Mouse (Mus musculus) right cerebral cortex, adult 18-20 months (tissue): Measurements from ENCODE around the gene Hecw1.
A peak's percentile ranks its signal among the peaks of the same experiment; 100 is the strongest.

Experiments
- DNase-seq: peaks from one replicate; pipeline ENCODE4 v3.0.0; 2022; ENCODE audit warnings: mixed read lengths

The Hecw1 gene

DNA sequence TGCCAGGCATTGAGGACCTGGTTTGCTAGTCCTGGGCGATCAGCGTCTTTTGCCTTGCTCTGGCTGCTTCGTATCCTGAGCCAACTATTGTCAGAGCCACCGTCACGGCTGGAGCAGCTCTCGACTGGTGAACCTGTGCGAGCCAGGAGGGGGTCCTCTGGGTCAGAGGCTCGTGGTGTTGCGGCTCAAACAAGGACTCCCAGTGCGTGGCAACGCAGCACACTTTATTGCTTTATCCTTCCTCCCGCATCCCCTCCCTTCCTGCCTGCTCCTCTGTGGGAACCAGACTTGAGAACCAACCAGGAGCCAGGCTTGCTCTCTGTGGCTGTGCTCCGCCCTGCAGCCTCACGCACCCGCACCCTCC, at the start of gene Hecw1:
Gene Hecw1, minus strand, starts transcription at position 323 of the 364 bp plus-strand sequence.
- peak; percentile 76 for DNase-seq

DNA sequence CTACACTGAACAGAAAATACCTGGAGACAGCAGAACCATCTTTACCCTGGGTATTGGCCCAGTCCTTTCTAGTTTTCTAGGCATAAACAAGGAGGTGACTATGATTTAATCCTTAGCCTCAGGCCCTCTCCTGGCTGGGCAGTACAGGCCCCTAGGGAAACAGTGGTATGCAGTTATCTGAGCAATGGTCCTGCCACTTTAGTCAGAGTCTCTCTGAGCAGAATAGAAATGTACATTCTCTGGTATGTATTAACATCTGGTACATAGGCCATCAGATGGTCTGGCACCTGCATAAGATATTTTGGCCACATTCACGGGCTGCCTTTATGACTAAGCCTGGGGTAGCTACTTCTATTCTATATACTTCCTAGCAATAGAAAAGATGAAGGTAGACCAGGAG, 38.3 kb upstream of the Hecw1 start:
- no peak for DNase-seq

DNA sequence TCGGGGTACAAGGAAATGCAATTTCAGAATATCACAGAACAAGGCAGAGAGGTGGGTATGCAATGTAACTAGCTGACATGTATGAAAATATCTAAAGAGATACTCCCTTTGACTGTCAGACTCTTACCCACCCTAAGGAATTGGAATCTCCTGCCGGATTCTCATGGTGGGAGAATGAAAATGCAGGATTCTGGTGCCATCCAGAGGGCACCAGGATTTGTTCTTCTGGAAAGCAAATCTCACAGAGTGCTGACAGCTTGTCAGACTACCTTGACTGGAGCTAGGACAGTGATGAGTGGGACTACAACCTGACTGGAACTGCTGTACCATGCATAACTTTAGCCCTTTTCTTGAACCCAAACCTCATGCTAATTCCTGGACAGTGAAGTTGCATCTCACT, 29.6 kb upstream of the Hecw1 start:
- no peak for DNase-seq

DNA sequence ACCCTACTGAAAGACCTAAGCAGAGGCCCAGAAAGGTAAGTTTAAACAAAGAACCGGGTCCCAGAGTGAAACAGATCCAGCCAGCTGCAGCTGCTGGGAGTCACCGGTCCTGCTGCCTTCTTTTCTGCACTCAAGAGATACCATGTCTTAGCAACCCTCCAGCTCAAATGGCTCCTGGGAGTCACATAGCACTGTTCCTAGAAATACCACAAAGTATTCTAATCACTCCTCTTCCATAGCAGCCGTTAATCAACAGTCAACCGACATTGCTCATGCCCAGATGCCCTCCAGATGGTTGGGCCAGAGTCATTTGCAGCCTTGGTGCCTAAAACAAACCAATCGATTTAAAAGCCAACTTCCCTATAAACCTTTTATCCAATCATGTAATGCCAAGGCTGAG, 19.8 kb upstream of the Hecw1 start:
- DNase-seq: no peak

DNA sequence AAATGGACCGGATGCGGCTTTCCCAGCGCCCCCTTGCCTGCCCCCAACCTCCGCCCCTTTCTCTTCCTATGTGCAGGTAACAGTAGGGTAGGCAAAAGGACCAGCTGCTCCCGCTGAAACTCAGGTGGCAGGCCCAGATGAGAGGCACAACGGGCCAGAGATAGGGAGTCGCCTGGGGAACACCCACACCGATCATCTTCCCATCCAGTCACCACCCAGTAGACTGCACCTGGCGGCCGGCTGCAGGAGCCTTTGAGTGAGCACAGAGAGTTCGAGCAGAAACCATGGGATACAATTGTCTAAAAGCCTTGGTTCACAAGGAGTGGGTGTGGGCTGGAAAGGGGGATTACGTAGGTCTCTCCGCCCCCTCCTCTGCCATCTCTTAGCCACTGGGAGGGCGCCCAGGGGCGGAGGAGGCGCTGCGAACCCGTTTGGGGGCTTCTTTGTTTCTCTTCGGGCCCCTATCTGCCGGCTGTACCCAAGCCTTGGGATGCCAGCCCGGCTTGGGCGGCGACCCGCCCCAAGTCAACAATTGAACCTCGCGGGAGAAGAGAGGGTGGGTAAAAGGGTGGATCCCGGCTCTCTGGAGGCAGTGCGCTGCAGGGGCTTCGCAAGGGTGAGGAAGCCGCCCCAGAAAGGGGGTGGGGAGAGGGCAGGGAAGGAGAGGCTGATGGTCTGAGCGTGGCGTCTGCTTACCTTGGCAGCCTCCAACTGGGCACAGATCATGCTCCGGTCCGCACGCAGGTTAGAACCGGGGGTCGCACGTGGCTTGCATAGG, 711 bp downstream of the Hecw1 start:
- DNase-seq: peak; percentile 68

DNA sequence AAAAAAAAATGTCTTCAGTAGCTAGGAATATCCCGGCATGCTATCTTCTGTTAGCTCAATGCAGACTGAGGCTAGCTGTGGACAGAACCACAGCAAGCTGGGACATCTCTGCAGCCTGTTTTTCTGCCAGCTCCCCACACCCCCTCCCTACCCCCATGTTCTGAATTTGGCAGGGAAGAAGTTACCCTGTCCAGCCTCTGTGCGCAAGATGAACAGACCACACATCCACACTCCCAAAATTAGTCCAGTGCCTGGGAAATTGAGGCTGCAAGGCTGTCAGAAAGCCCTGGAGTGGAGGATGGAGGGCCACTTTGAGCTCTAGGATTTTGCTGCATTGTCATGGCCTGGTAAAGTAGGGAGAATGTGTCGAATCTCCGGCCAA, 1.3 kb downstream of the Hecw1 start:
- DNase-seq: peak; percentile 67

DNA sequence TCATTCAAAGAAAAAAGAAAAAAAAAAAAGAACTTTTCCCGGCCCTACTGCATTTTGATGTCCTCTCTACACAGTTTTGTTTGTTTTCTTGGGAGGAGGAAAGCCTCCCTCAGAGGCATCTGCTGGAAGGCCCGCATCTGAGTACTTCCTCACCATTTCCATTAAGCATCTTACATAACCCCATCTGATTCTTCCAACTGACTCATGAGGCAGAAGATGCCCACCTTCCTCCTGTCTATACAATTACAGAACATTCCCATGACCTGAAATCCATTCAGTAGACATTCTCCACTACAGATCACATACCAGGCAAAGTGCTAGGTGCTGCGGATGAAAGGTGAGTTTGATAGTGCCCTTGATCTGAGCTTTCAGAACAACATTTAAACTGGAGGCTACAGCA, 3.4 kb downstream of the Hecw1 start:
- no peak for DNase-seq

DNA sequence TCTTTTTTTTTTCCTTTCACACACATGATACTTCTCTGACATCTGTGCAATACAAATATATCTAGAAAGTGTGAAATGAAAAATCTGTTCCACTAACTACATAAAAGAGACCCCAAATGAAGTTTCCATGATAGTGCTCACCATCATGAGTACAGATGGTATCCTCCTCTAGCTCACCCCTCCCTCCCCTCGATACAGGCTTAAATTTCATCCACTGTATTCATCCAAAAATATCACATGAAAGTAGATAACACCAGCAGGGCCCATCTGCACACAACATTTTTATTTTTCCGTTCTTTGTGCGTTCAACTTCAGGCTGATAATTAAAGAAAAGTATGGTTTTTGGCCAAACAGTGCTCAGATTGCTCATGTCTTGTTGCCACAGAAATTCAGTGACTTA, 5.5 kb downstream of the Hecw1 start:
- no peak for DNase-seq

DNA sequence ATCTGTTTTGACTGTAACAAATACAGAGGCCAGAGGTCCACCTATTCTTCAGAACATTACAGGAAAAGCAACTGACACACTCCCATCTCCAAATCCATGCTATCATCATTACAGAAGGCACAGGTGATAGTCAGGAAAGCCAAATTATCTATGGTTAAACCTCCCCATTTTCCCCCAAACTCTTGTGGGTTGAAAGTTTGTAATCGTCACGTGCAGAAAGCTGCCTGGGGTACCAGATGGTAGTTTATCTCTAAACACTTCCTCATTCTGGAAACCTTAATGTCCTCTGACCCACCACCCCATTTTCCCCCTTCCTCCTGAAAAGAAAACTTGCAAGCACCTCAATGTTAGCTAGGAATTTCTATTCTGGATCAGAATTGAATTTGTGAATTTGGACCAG, 7.9 kb downstream of the Hecw1 start:
- no peak for DNase-seq

DNA sequence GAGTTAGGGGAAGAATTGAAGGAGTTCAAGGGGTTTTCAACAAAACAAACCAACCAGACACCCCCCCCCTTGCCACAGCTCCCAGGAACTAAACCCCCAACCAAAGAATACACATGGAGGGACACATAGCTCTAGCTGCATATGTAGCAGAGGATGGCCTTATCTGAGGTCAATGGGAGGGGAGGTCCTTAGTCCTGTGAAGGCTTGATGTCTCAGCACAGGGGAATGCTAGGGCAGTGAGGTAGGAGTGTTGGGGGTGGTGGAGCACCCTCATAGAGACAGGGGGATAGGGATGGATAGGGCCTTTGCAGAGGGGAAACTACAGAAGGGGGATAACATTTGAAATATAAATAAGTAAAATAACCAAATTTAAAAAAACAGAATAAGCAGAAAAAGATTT, 9.1 kb downstream of the Hecw1 start:
- no peak for DNase-seq

DNA sequence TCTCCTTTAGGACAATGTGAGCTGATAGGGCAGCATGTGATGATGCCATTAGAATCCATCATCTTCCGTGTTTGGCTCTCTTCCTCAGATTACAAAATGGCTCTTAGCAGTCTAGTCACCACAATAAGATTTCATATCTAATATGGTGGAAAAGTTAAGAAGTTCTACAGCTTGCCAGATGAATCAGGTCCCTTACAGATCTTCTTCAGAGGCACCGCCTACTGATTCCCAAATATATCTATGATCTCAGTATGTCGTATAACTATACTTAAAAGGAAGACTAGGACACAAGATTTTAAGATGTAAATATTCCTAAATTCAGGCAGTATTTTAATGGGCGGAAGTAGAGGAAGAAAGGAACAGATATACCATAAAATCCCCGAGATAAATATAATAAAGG, 16.3 kb downstream of the Hecw1 start:
- DNase-seq: no peak

DNA sequence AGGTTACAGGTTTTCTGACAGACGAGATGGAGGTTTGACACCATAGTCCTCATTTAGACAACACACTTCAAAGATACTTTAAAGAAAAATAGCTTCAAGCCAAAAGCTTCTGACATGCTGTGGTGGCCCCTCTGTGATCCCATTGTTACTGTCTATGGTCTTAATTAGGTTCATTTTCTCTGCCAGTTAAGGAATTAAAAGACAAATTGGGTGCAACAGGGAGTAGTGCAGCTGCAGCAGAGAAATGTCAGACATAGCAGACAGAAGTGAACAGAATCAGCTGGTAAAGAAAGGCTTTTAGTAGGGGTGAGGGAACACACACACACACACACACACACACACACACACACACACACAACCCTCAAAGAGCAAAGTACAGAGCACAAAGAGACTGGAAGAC, 22.8 kb downstream of the Hecw1 start:
- no peak for DNase-seq

DNA sequence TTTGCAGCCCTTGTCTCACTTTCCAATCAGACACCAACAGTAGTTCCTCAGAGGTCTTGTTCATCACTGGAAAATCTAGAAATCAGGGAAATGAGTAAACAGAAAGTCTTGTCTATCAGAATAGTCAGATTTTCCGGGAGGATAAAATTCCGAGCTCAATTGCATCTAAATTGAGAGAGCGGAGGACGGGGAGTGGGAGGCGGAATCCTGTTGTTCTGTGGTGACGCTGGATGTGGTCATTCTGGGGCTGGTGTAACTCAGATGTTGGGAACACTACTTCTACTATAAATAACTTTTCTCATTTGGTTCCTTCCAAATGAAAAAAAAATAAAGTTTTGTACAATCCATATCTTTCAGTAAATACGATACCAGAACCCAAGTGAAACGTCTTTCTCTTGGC, 24.2 kb downstream of the Hecw1 start:
- DNase-seq: peak; percentile 58

DNA sequence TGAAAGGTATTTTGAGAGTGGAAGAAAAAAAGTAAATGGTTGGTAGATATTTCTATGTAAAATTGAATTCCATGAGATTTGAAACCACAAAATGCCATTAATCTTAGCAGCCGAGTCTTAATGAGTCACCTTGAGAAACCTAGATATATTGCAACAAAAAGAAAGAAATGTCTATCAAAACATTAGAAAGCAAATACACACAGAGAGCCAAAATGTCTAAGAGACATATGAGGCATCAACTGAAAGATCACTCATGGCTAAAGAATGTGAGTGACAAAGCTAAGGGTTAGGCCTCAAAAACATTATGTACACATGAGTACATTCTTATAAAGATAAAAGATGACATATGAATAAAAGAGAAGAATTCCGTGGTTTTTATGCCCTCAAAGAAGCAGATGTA, 26.1 kb downstream of the Hecw1 start:
- DNase-seq: no peak

DNA sequence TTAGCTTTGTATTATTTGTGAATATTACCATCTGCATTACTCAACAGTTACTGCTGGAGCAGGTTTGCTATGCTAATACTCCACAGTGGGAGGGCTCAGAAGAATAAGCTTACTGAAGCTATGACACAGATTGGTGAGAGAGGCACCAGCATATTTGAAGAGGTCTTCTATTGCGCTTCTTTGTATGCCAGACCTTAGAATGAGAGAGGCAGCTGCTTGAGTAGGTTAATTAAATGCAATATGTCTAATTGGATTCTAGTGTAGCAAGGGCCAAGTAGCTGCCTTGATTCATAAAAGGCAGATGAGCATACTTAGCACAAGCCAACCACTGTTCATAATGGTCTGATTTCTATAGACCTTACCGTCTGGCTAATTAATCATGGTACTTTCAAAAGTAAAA, 35.2 kb downstream of the Hecw1 start:
- no peak for DNase-seq

DNA sequence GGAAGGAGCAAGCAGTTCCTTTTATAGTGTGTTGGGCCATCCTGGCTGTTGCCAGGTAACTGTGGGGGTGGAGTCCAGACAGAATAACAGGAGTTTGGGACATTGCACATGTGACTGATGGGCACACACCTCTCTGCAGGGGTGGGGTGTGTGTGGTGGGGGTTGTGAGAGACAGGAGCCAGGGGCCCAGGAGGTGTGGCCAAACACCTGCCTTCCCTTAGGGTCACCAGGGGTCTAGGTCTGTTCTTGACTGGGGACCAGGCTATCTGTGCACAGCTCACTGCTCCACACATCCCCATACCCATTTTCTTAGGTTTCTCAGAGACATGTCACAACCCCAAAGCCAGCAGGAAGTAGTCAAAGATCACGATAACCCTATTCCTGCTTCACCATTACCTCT, 51.9 kb downstream of the Hecw1 start:
- DNase-seq: no peak

DNA sequence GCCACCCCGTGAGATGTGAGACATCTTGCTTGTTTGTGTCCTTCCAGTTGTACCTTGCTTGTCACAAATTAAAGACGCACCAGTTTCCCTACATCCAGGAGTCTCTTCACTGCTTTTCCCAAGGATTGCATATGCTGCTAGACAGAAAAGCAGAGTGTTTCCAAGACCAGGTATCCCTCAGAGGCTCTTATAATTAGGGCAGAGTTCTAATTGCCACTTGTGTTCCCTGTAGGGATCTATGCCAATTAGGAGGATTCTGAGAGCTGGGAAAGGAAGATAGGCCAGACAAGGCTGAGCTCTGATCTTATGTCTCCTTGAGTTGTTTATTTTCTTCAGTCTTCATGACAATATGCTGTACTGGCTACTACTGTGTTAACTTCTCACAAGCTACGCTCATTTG, 55.5 kb downstream of the Hecw1 start:
- DNase-seq: no peak

DNA sequence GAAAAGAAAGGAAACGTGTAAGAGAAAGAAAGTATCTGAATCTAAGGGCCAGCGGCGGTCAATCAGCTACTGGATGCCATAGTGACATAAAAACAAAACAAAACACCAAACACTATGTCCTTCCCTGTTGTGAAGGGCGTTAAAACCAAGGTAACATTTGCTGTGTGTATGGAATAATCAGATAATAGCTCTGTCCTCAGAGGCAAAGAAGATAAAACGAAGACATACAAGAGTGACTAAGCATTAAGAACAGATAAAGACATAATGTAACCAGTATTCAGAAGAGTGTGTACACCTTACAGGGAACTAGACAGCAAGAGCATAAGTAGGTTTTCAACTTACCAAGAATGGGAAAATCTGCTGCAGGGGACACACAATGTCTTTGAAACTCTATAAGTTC, 62.0 kb downstream of the Hecw1 start:
- no peak for DNase-seq

DNA sequence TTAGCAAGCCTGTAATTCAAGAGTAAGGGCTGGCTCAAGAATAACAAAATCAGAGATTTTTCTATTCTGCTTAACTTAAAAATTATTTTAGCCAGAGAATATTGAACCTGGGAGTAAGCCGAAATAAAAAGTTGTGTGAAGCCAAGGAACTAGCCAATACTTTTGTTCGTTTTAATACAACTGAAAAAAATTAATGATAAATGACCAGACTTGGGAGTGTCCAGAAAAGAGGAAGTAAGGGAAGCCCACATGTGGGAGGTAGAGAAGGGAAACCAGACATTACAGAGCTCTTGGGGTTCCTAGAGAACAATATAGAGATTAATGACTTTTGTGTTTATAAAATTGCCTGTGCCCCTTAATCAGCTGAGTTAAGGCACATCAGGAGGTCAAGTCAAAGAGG, 66.0 kb downstream of the Hecw1 start:
- DNase-seq: no peak

DNA sequence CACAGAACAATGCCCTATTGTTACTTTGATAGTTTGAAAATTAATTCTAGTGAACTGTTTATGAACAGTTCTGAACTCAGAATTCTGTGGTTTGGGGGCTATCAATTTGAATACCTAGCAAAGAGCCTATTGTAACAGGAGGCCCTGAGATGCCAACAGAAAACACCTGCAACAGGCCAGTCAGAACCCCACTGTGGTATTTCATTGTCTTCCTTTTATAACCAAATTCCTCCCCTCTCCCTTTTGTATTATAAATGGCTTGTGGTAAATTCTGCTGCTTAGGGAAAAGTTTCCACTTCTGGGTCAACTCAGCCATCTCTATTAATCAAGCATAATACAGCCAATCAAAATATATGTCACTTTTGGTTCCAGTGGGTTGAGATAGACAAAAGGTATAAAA, 83.5 kb downstream of the Hecw1 start:
- no peak for DNase-seq

DNA sequence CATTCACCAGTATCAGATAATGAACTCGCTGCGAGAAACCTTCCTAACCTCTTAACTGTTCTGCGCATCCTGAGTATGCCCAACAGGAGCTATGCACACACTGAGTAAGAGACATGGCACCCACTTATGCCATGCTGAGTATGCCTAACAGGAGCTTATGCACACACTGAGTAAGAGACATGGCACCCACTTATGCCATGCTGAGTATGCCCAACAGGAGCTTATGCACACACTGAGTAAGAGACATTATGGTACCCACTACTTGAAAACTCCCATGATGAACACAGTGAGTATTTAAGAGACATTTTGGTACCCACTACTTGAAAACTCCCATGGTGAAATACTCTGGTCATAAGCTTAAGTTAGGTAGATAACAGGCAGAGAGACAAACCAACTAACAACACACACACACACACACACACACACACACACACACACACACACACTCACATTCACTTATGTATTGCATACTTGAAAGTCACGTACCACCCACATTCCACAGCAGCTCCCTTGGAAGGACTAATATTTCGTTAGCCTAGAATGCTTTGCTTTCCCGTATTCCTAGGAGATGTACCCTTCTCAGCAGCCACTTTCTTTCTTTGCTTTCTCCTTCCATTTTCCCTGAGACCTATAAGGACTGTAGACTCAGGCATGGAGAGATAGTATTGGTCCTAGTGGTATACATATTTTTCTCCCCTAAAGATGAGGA, 94.0 kb downstream of the Hecw1 start:
- DNase-seq: no peak

DNA sequence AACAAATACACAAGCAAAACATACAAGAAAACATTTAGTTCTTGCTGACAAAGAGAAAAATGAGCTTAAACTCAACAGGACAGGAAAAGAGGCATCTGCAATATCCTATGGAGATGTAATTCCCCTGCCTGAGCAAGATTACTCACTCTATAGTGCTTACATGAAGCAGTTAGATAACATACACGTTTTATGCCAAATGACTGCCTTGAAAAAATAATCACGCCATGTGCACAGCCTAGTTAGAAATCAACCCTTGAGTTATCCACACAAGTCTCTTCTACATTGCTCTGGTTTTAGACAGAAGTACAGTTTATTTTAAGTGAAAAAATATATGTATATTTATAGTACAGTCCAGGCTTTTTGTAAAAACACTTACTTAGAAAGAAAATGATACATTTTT, 98.2 kb downstream of the Hecw1 start:
- DNase-seq: peak; percentile 44

DNA sequence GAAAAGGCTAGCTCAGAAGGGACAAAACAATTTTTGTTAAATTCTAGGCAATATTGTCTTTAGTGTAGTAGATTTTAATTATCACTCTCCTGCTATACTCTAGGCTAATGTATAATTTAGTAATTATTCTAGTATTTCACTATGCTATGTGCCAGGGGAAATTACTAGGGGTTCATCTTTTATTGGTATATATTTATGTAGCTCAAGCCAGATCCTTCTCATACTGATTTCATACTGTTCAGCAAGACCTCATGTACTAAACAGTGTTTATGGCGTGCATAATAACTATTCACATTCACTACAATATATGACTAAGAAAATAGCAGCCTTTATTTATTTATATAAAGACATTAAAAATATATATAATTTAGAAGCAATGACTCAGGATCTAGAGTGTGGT, 109.6 kb downstream of the Hecw1 start:
- no peak for DNase-seq

DNA sequence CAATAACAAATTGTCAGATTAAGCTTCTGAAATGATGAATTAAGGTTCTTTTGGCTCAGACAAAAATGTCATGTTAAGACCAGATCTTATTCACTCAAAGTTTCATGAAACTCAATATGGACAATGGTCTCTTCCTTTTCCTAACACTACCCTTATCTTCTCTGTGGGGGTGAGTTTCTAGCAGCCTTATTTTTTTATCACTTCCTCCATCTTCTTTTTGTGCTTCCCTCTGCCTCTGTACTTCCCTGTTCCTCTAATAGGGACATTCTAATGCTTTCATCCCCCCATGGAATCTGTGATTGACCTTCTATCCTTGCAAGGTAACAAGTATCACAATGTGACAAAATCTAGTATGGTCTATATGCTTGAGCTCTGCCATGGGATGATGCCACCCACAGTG, 148.6 kb downstream of the Hecw1 start:
- no peak for DNase-seq

DNA sequence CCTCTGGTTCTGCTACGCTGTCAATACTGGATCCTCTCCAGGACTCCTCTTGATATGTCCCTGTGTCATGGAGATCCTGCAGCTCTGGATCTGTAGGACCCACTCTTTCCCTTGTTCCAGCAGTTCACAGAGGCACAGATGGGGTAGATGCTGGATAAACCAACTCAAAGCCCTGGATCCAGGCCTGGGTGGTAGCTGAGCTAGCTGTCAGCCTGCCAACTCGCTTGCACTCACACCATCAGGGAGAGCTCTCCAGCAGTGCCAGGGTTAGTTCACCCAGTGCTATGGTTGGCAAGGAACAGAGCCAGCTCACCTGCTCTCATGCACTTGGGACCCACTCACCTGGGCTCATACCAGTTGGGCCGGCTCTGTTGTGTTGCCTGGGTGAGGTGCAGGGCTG, 157.5 kb downstream of the Hecw1 start:
- no peak for DNase-seq
